Mouse (Mus musculus) liver, embryonic 14.5 days (tissue): ENCODE measurements at regions not wholly inside any gene's neighbourhood (a gene's known extent, or its start where the extent isn't known, plus 50 kb on each side); places are given as distances from the start of the nearest gene placed in this dataset.

Source experiments
- CTCF ChIP-seq: IDR thresholded peaks from 2 replicates; pipeline ENCODE4 v1.5.1; 2016; ENCODE audit warnings: antibody characterized with exemption, low read depth, control low read depth
- EP300 ChIP-seq: IDR thresholded peaks from 2 replicates; pipeline ENCODE4 v1.6.1; 2016; ENCODE audit warnings: antibody characterized with exemption, low read depth

GRCm38 (mm10) chr13:26282291-26282690, 487.7 kb downstream of the Hdgfl1 start:
- TF ChIP-seq CTCF (no peak), EP300 (no peak)
